Mouse (Mus musculus): Measurements from ENCODE around the gene Arhgap22. TPM values are rescaled to one million over a fixed set of nuclear protein-coding genes. Genes with fewer than 3 reads are reported as not detected.
A peak's percentile ranks its signal among the peaks of the same experiment; 100 is the strongest.

Gene Arhgap22
- total RNA-seq, 2 experiments from 2014 or later: 0.97 to 1.2 TPM

DNA sequence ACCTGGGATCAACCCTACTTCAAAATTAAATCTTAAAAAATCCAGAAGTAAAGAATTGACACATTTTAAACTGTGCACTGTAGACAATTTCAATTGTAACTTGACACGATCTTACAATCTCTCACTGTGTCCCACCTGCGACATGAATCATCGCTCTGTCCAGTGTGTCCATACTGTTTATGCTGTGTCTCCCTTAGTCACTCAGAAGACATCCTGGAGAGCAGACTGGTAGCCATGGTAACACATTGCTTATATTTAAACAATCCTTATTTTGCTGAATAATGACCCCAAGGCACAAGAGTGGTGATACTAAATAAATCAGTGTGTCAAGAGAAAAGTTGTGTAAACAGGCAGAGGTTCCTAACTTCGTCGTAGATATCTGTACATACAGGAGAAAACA, 44.4 kb downstream of the Arhgap22 start:
- DNase-seq: no peak
- TF ChIP-seq CTCF (IDR thresholded peaks at IDR 0.05): no peak
- no peak overlapping the region for H3K27ac ChIP-seq
- intact Hi-C loops (cut with DNase I): no loop called here
- no peak overlapping the region for H3K4me3 ChIP-seq

DNA sequence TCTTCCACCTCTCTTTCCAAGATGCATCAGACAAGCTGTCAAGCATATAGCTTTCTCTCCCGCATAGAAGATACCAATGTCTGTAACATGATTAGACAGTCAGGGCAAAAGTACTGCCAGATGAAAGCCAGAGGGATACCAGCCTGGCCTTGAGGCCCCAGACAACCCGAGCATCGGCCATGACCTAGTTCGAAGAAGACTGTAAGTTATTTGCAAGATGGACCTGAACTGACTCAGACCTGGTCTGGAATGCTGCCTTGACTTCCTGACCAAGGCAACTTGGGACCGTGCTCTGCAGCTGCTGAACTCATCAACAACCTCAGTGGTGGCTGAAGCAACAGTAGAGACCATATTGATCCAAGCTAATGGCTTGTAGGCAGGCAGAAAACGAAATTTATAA, 46.3 kb downstream of the Arhgap22 start:
- TF ChIP-seq CTCF (IDR thresholded peaks at IDR 0.05): no peak
- Histone ChIP-seq H3K4me3 (no peak overlapping the region), H3K27ac (no peak overlapping the region)
- intact Hi-C loops (cut with DNase I): no loop called here
- DNase-seq: no peak

DNA sequence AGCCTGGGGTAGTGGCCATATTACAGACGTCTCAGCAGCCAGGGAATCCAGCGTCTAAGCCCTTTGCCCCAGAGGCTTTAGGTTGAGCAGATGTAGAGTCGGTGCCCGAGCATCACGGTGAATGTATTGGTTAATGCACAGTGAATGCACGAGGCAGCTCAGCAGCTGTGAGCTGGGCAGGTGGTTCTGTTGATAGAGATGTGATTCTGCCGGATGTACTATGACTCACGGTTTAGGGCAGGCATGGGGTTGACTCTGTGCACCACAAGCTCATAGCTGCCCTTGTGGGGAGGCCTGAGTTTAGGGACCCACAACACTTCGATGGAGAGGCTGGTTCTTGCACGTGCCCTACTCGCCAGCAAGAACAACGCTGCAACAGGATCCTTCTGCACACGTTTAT, 51.0 kb downstream of the Arhgap22 start:
- intact Hi-C loops (cut with DNase I): no loop called here
- DNase-seq: no peak
- no peak overlapping the region for H3K4me3 ChIP-seq
- H3K27ac ChIP-seq: no peak overlapping the region
- TF ChIP-seq CTCF (IDR thresholded peaks at IDR 0.05): no peak

DNA sequence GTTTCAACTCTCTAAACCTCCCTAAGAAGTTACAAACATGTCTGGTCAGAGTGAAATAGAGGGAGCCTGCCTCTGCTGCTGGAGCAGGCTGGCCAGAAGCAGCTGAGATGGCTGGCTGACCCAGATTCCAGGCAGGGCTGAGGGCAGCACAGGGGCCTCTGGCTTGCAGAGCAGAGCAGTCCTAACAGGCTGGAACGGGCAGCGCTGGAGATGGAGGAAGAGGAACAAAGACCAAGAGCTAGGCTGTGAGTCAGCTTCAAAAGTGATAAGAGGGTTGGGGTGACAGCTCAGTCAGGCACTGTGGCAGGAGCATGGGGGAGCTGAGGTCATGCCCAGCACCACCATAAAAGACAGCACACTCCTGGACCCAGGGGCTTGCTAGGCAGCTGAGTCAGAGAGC, 62.4 kb downstream of the Arhgap22 start:
- no peak for TF ChIP-seq CTCF (IDR thresholded peaks at IDR 0.05)
- Histone ChIP-seq H3K4me3 (no peak overlapping the region), H3K27ac (no peak overlapping the region)
- DNase-seq: peak; percentile 22
- intact Hi-C loops (cut with DNase I): no loop called here

DNA sequence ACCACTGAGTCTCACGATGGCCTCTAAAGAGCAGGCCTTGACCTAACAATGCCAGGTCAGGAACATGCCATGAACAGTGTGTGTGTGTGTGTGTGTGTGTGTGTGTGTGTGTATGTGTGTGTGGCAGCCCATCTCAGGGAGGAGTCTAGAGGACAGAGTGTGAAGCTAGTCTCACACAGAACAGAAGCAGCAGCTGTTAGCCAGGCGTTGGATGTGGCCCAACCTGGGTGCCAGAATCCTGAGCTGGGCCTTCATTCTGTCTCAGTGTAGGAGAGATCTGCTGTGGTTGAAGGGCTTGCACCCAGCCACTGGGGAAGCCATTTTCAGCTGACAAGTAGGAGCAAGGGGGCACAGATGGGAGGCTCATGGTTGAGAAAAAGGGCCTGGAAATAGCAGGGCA, 64.5 kb downstream of the Arhgap22 start:
- peak; percentile 37 for DNase-seq
- intact Hi-C loops (cut with DNase I): no loop called here
- H3K27ac ChIP-seq: no peak overlapping the region
- no peak for TF ChIP-seq CTCF (IDR thresholded peaks at IDR 0.05)
- no peak overlapping the region for H3K4me3 ChIP-seq

DNA sequence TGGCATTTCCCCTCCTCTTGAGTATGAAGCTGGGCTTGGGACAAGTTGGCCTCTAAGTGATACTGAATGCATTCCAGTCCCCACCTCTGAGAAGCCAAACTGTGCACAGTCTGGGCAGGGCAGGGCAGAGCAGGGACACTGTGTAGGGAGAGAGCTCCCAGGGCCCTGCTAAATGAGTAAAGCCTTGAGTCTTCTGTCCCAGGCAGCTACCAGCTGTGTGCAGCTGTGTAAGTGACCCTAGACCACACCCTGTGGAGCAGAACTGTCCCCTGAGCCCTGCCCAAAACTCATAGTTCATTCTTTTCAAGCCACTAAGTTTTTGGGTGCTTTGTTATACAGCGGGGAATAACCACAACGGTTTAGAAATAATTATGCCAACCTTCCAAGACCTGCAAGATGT, 67.1 kb downstream of the Arhgap22 start:
- H3K4me3 ChIP-seq: no peak overlapping the region
- intact Hi-C loops (cut with DNase I): no loop called here
- H3K27ac ChIP-seq: no peak overlapping the region
- DNase-seq: no peak
- TF ChIP-seq CTCF (IDR thresholded peaks at IDR 0.05): no peak

DNA sequence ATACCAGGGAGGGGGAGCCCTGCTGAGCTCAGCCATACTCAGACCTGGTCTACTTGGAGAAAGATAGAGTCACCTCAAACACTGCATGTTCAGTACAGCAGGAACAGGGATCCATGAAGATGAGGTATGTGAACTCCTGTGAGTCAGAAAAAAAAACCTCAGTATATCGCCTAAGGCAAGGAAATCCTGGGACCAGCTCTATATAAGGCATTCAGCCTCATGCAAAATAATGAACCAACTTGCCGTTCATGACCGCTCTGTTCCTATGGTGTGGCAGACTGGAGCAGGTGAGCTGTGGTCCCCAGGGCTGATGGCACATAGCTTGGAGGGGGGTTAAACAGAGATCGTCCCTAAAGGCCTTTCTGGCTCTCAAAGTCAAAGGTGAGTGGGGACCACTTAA, 68.6 kb downstream of the Arhgap22 start:
- TF ChIP-seq CTCF (IDR thresholded peaks at IDR 0.05): no peak
- Histone ChIP-seq H3K4me3 (no peak overlapping the region), H3K27ac (no peak overlapping the region)
- DNase-seq: no peak
- intact Hi-C loops (cut with DNase I): no loop called here

DNA sequence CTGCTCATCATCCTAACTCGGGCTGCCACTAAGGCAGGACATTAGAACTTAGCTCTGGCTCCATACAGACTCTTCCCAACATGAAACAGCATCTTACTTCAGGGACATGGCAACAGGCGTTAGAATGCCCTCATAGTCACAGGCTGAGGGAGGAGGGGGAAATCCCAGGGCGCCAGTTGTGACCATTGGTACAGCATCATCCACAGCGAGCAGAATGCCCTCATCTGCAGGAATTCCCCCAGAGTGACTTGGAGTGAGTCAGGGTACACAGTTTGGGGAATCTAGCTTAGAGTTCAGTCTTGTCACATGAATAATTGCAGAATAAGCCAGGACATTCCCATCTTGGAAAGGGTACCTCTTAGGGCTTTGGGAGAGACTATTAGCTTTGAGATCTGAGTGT, 74.1 kb downstream of the Arhgap22 start:
- Histone ChIP-seq H3K27ac (no peak overlapping the region), H3K4me3 (no peak overlapping the region)
- intact Hi-C loops (cut with DNase I): no loop called here
- no peak for TF ChIP-seq CTCF (IDR thresholded peaks at IDR 0.05)
- DNase-seq: no peak

DNA sequence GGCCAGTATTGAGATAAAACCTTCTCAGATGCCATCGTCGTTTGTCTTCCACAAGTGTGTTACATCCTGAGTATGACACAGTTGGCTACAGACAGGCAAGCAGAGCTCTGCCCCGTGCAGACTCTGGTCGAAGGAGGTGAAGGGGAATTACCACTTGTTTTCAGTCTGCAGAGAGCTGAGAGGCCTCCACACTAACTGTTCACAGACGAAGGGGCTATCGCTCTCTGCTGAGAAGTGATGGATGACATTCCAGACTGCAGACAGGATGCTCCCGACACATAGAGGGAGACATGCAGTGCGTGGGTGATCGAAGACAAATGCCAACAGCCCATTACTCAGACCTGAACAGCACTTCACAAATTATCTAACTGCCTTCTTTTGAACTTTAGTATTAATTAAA, 76.2 kb downstream of the Arhgap22 start:
- DNase-seq: no peak
- no peak overlapping the region for H3K27ac ChIP-seq
- no peak for TF ChIP-seq CTCF (IDR thresholded peaks at IDR 0.05)
- no peak overlapping the region for H3K4me3 ChIP-seq
- intact Hi-C loops (cut with DNase I): no loop called here

DNA sequence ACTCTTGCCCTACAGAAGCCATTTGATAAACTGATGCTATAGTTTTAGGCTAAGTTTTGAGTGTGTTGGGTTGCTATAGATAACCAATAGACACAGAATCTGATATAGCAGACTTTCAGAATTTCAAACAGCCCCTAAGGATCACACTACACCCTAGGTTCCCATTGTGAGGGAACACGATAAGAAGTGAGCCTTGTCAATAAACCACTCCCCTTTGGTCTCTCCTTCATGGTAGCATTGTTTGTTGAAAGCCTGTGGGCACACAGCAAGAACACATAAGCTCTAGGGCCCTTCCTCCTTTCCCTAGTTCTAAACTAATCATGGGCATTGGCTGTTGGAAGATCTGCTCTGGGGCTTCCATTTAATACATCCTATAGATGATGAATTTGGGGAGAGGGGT, 80.7 kb downstream of the Arhgap22 start:
- Histone ChIP-seq H3K27ac (no peak overlapping the region), H3K4me3 (no peak overlapping the region)
- TF ChIP-seq CTCF (IDR thresholded peaks at IDR 0.05): no peak
- intact Hi-C loops (cut with DNase I): no loop called here
- DNase-seq: no peak

DNA sequence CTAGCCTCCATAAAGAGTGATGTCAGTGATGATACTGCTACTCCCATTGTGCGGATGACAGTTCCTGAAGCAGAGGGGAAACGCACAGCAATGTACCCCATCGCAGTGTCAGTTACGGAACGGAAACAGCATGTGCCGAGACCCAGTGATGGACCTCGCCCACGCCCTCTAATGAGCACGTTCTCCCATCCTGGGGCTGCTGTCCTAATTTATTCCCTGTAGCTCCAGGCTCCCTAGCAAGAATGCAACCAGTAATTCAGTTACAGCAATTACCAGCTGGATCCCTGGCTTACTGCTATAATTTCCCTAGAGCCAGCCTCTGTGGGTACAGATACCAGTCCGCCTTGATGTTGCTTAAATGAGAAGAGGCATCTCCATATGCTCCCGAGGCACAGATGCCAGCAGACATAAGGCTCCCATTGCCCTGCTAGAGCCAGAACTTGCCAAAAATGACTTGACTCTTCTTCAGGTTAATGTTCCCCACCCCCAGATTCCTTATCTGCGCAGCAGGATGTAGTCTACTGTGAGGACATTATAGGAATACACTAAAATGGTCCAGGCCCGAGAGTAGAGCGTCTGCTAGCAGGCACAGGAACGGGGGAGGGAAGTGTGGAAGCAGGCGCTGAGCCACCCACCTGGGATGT, 83.0 kb downstream of the Arhgap22 start:
- no peak for TF ChIP-seq CTCF (IDR thresholded peaks at IDR 0.05)
- intact Hi-C loops (cut with DNase I): no loop called here
- no peak overlapping the region for H3K4me3 ChIP-seq
- no peak for DNase-seq
- no peak overlapping the region for H3K27ac ChIP-seq

DNA sequence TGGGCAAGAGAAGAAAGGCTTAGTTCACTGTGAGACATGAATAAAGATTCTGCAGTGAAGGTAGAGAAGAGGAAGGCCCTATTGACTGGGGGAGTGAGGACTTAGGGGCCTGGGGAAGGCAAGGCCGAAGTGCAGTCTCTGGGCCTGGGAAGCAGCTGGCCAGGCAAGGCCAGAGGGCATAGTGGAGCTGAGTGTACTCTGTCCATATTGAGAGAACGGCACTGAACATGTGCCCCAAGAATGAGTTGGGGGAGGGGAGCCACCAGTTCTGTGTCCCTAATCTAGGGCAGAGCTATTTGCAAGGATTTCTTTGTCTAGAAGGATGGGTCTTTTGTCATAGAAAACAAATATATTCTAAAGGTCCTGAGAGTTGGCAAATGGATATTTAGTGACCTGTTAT, 86.8 kb downstream of the Arhgap22 start:
- intact Hi-C loops (cut with DNase I): no loop called here
- TF ChIP-seq CTCF (IDR thresholded peaks at IDR 0.05): no peak
- Histone ChIP-seq H3K27ac (no peak overlapping the region), H3K4me3 (no peak overlapping the region)
- no peak for DNase-seq

DNA sequence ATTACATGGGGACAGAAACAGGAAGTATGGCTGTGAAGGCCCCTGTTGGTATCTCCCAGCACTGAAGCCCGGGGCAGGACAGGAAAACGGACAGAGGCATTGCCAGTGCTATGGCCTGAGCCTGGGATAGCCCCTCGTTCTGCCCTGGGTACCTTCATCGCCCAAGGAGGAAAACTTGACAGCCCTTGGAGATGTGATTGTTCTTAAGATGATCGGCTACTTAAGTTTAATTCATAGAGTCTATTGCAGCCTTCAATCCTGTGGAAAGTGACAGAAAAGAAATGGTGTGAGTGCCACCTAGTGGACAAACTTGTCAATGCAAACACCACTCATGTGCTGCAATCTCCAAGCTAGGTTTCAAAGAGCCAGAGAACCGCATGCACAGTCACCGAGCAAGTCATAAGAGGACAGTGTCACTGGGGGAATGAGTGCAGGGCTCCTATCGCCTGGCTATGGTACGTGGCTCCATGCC, 89.6 kb downstream of the Arhgap22 start:
- TF ChIP-seq CTCF (IDR thresholded peaks at IDR 0.05): peak; percentile 88
- DNase-seq: peak; percentile 62
- intact Hi-C loops (cut with DNase I): loop anchor here (1.0 kb wide), 1 partner anchor 90 kb away; no protein-coding TSS in a partner anchor
- H3K27ac ChIP-seq: no peak overlapping the region
- no peak overlapping the region for H3K4me3 ChIP-seq

DNA sequence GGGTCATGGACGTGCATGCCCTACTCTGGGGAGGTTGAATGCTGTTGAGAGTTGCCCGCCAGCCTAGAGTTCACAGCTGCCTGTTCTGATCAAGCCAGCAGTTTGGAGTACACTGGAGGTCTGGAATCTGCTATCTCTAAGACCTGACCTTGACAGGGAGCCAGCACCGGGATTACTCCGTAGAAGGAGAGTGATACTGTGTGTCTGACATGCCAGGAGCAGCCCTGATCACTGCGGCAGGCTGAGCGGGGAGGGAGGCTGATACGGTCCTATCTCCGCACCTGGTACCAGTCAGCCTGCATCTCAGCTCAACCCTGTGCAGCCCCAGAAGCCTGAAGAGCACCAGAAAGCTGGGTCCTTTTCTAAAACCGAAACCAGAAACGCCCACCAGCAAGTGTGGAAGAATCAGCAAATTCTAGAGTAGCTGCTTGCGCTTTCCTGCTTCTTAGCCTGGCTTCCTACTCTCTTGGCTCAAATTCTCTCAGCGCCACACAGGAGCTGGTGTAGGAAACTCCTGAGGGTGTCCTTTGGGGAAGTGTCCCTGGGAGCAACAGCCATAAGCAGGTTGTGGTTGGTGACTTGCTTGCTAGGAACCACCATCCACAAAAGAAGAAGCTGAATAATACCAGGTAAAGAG, 91.9 kb downstream of the Arhgap22 start:
- Histone ChIP-seq H3K27ac (no peak overlapping the region), H3K4me3 (peak overlapping the region; percentile 21; the same call in 1 of the 2 replicates)
- intact Hi-C loops (cut with DNase I): no loop called here
- DNase-seq: no peak
- TF ChIP-seq CTCF (IDR thresholded peaks at IDR 0.05): no peak
